Mouse (Mus musculus) cerebellum, adult 9-11 months (tissue): Measurements from ENCODE around the gene Sec14l4.
"Not testable (repeated sequence)": the region's sequence is repeated elsewhere in the genome, so short reads cannot be mapped to it uniquely, and the experiment has no call there.

Experiments
- DNase-seq: peaks from one replicate; pipeline ENCODE4 v3.0.0; 2022

The Sec14l4 gene

DNA sequence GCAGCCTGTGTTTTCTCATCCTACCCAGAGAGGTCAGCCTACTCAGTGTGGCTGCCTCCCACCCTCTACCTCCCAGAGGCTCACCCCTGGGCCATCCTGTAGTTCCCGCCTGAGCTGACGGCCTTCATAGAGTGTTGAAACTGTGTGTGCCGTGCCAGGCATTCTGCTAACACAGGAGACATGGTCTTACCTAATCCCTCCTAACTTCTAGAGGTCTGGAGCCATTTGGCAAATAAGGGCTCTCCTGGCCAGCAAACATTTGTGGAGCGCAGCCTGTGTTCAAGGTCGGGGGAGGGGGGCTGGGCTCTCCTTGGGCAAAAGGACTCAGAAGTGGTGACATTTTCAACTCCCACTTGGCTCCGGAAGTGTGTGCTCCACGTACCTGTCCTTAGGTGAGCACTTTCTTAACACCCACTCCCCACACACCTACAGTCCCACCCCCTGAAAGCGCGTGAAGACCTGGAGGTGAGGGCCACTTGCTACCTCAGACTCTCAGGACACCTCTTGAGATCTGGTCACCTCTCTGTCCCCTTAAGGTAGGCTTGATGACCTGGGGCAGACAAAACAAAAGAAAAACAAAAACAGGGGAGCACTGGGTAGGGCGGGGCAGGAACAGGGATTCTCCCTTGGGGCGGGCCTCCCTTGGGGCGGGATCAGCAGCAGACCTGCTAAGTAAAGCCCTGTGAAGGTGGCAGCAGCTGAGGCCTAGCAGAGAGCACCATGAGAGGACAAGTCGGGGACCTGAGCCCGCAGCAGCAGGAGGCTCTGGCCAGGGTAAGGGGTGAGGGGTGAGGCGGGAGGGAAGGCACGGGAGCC, at the start of gene Sec14l4:
Gene Sec14l4, plus strand, starts transcription at position 337 of the 816 bp plus-strand sequence.
- no peak for DNase-seq

DNA sequence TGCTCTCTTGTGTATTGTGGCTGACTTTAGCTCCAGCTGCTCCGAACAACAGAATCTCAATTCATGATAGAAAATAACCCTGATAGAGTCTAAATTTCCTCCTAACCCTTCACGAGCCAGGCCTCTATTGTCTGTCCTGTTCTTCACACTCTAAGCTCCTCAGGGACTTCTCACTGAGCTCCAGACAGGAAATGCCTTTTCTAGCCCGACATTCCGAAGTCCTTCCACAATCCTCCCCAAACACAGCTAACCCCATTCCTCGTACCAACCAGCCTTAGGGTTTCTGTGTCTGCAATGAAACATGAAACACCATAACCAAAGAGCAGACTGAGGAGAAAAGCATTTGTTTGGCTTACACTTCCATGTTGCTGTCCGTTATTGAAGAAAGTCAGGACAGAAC, 49.7 kb upstream of the Sec14l4 start:
- DNase-seq = no peak

DNA sequence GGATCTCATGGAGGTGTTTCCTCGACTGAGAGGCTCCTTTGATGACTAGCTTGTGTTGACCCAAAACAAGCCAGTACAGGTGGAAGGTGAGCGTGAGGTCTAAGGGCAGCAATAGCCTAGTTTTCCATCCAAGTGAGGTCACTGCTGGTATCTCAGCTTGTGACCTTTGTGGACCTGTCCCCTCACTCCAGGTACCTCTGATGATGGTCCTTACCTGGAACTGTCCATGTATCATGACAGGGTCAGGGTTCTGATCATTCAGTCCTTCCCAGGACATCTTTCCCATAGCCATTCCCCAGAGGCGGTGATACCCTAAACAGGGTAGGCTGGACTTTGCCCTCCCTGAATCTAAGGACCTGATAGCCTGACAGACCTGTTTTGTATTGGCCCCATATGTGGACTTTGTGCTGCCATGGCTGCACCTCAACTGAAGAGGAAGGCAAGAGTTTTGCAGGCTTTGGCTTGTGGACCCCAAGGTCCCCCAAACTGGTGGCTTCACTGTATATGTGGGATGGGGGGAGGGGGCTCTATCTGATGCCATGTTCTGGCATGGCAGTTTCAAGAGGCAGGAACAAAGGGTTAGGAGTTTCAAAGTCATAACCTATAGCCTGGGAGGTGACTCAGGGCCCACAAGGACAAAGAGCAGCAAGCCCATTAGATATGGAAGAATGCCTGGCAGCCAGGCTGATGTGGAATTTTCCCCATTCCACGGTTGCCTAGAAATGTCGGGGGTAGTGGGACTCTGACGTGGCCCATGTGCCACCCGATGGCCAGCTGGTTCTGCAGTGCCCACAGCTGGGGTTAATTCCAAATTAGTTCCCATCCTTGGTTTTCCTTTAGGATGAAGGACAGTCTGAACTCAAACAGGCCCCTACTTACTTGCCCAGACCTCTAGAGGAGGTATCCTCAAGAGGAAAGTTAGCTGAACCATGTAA, 48.7 kb upstream of the Sec14l4 start:
- no peak for DNase-seq

DNA sequence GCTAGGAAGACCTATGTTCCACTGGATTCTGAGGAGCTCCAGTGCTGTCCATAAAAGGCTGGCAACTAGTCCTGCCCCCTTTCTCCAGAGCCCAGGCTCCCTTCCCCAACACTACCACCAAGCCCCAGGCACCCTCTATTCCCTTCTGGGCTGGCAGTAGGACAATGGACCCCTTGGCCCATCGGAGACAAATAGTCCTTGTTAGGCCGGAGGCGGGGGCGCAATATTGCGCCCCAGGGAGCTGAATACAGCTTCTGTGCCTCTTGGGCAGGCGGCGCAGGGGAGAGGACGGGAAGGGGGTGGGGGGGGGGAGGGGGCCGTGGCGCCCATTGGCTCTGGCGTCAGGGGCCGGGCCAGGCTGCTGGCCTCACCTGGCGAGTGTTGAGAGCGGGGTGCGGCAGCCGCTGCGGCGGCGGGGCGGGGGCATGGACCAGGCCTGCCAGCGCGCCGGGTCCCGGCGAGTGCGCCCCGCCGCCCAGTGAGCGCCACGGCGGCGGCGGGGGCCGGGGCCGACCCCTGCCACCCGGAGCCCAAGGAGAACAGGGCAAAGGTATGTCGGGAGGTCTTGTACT, 47.9 kb upstream of the Sec14l4 start, which contains the start of gene Gal3st1:
Gene Gal3st1, plus strand, starts transcription at position 346 of the 572 bp plus-strand sequence.
- DNase-seq = peak; percentile 33

DNA sequence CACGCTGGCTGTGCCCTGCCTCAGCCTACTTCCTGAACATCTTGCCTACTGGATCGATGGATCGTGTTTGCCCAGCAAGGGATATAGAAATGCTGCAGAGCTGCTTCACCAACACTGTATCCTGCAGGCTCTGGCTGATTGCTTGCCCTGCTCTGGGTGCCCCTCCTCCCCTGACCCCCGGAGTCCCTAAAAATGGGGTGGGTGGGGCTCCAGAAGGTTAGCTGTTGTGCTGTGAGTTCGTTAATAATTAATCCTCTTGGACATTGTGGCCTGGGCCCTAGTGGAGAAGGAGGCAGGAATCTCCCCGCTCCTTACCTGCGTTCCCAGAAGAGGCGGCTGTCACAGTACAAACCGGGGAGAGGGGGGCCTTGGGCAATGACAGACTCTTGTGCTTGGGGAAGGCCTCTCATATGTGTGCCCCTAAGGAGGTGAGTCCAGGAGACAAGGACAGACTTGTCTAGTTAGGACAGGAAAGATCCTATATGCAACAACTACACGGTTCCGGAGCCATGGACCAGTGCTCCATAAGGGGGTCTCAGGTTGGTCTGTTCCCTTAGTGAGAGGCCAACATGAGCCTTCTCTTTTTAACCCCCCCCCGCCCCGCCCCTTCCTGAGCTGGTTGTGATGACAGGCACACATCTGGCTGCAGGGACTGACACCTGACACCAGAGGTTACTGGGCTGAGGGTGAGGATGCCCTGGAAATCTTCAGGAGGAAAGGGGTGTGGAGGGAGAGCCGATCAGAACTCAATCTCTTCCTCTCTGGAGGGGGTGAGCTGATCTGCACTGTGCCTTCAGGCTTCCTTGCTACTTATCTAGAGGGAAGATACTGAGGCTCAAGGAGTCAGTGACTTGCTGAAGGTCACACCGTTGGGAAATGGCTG, 47.2 kb upstream of the Sec14l4 start:
- no peak for DNase-seq

DNA sequence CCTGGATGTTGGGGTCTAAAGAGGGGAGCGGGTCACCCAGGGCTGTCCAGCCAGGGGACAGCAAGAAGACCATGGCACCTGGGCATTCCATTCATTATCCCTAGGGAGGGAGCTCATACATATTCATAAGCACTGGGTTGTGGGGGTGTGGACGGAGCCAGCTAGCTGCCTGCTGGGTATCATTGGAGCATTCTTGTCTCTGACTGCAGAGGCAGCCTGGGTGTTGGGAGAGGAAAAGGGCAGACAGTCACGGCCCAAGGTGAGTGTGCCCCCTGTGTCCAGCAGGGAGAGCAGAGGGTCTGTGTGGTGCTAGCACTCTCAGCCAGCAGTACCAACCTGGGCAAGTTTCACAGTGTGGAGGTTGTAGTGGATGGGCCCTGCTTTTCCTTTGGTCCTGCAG, 41.5 kb upstream of the Sec14l4 start:
- no peak for DNase-seq

DNA sequence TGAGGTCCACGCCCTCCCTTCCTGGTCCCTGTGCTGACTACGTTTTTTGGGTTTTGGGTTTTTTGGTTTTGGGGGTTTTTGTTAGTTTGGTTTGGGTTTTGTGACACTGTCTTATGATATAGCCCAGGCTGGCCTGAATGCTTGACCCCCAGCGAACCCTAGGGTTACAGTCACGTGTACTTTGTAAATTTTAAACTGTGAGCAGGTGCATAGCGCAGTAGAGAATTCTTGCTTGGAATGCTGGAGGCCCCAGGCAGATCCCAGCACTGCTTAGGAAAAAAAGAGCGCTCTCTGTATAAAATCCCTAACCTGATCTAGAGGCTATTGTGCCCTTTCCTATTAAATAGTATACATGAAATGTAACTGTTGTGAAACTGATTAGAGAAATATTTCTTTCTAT, 38.1 kb upstream of the Sec14l4 start:
- no peak for DNase-seq

DNA sequence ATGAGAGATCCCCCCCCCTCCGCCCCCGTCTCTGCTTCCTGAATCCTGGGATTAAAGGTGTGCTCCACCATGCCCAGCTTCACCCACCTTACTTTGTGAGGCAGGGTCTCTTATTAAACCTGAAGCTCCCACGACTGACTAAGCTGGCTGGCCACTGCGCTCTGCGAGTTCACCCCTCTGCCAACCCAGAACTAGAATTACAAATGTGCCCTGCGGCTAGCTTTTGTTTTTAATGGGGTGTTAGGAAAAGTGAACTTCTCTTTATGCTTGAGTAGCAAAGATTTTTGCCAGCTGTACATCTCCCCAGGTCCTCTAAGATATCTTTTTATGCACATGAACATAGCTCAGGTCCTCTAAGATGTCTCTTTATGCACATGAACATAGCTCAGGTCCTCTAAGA, 37.3 kb upstream of the Sec14l4 start:
- no peak for DNase-seq

DNA sequence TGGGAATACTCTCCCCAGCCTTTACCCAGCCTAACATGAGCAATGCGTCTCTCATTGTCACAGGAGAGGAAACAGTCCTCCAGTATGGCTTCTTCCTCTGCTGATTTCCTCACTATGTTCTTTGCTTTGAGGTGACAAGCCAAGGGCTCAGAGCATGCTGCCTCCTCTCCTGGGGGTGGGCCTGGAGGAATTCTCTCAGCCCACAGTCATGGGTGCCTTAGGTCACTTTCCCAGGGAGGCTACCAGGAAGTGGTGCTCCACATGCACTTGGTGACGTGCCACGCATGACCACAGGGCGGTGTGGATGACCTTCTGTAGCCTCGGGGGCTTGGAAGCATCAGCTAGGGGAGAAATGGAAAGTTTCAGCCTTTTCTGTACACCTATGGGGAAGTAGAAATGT, 35.8 kb upstream of the Sec14l4 start:
- no peak for DNase-seq

DNA sequence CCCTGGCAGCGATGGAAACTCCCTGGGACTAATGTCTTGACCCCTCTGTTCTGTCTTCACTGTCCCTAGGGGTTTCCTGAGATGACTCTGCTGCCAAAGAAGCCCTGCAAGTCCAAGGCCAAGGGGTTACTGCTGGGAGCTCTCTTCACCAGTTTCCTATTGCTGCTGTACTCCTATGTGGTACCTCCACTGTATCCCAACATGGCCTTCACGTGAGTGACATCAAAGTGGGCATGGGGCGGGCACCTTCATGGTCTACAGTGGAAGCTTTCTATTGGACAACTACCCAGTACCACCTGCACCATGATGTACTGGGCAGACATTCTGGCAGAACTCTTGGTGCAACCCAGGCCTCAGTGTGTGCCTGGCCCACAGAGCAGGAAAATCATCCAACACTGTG, 34.4 kb upstream of the Sec14l4 start:
- DNase-seq = no peak

DNA sequence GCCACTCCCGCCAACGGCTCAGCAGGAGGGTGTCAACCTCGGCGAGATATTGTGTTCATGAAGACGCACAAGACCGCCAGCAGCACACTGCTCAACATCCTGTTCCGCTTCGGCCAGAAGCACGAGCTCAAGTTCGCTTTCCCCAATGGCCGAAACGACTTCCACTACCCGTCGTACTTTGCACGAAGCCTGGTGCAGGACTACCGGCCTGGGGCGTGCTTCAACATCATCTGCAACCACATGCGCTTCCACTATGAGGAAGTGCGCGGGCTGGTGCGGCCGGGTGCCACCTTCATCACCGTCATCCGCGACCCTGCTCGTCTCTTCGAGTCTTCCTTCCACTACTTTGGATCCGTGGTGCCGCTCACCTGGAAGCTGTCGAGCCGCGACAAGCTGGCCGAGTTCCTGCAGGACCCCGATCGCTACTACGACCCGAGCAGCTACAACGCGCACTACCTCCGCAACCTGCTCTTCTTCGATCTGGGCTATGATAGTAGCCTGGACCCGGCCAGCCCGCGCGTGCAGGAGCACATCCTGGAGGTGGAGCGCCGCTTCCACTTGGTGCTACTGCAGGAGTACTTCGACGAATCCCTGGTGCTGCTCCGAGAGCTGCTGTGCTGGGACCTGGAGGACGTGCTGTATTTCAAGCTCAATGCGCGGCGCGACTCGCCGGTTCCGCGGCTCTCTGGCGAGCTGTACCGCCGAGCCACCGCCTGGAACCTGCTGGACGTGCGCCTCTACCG, 33.1 kb upstream of the Sec14l4 start:
- no peak for DNase-seq

DNA sequence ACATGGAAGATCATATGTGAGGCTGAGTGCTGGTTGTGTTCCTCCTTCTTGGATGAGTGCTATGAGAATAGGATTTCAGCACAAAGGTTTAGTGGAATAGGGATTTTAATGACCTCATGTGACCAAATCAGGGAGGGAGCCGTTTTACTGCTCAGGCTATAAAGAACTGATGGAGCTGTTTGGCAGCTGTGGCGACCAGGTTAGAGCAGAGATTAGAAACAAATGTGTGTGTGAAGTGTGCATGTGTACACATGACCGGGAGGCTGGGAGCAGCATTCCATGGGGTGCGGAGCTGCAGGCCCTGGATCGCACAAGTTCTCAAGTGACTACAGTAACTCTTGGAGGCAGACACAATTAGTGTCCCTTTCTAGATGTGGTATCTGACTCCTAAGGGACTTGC, 31.7 kb upstream of the Sec14l4 start:
- no peak for DNase-seq

DNA sequence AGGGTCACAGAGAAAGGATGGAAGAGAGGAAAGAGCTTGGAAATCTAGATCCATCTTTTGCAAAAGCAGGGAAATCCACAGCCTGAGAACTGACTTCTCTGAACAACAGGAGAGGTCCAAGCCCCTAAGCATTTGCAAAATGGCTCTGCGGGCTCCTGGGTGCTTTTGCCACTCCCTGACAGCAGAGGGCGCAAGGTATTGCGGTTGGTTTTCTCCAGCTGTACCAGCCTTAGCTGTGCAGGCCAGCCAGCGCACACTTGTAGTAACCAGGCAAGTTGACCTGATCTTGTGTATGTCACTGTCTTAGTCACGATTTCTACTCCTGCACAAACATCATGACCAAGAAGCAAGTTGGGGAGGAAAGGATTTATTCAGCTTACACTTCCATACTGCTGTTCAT, 29.7 kb upstream of the Sec14l4 start:
- no peak for DNase-seq

DNA sequence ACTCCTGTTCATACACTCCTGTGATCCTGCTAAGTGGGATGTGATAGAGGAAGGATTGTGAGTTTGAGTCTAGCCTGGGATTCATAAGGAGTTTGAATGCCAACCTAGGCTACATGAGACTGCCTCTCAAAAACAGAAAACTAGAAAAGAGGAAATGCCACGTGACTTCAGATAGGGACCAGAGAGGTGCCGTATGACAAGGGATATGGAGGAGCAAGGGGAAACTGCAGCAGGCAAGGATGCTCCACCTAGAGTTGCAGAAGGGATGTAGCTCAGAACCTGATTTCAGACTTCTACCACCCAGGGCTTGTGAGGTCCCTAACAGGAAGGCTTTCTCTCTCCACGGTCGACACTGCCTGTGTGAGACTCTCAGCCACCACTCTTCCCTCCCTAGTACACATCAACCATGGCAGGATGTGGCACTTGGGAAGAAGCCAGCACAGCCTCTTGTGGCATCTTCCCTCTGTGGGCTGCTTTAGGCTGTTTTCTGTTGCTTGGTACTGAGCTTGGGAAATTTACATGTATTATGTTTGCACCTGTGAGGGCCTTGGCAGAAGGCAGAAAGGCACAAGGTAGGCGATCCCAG, 25.9 kb upstream of the Sec14l4 start:
- DNase-seq = no peak

DNA sequence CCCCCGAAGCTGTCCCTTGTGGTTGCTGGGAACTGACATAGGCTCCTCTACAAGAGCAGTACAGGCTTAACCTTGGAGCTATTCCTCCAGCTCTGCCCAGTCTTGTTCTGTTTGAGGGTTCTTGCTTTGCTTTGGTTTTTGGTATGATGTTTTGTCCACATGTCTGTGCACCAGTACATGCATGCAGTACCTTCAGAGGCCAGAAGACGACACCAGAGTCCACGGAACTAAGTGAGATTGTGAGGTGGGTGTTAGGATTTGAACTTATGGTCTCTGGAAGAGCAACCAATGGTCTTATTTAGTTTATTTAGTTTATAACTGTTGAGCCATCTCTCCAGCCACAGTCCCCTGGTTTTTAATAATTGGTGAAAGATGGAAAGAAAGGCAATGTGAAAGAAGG, 24.8 kb upstream of the Sec14l4 start:
- DNase-seq = no peak

DNA sequence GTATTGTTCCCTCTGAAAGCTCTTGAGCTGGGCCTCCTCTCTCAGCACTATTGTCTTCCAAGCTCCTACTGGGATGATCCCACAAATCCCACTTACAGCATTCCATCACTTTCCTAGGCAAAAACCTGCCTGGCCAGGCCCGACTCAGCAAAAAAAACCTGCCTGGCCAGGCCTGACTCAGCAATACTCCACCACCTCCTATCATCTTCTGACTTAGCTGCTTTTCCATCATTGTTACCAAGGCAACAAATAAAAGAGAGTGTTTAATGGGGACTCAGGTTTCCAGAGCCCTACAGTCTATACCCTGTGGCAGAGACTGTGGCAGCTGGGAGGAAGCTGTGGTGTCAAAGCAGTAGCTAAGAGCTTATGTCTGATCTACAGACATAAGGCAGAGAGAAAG, 18.6 kb upstream of the Sec14l4 start:
- DNase-seq = no peak

DNA sequence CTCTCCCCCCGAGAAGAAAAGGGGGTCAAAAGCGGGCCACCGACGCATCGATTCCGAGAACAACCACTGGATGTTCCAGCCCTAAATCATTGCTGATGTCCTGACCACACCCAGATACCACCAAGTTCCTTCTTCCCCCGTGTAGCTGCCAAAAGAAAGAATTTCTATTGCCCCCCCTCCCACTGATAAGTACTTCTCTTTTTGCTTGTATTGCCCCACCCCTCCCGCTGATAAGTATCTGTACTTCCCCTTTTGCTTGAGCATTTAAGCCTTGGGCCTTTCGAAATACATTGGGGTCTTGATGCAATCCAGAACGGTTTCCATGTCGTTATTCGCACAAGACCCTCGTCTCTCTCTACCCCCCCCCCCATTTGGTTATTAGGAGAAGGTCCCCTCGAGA, 15.5 kb upstream of the Sec14l4 start:
- DNase-seq = not testable (repeated sequence)

DNA sequence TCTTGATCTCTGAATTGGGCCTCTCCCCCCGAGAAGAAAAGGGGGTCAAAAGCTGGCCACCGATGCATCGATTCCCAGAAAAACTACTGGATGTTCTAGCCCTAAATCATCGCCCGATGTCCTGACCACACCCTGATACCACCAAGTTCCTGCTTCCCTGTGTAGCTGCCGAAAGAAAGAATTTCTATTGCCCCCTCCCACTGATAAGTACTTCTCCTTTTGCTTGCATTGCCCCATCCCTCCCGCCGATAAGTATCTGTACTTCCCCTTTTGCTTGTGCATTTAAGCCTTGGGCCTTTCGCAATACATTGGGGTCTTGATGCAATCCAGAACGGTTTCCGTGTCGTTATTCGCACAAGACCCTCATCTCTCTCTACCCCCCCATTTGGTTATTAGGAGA, 9.2 kb upstream of the Sec14l4 start:
- DNase-seq = not testable (repeated sequence)

DNA sequence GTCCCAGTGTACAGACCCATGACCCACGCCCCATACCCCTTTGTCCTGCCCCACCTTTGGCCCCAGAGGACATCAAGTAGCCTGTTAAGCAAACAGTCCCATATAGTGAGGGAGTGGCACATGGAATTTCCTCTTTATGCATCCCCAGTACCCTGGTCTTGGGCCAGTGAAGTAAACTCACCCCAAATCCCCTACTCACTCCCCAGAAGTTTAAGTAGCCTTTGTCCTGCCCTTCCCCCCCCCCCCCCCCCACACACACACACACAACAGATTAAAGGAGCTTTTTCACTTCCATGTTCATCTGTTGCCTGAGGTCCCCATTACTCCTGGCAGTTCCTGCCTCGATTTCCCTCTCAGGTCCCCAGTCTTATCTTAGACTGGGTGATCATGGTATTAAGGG, 7.9 kb upstream of the Sec14l4 start:
- DNase-seq = no peak

DNA sequence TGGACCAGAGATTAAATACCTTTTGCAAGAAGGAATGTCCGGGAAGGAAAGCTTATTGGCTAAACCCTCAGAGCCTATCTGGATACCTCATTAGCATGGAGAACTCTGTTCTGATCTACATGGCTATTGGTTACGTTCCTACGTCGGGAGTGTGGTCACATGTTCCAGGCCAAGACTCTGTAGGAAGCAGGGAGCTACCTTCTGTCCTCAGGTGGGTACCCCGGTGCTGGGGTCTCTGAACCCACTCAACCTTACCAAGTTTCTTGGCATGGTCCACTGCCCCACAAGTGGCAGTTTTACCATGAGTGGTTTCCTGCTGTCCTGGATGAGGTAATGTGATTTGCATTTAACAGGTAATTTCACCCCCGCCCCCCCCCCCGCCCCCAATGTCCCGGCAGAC, 4.2 kb upstream of the Sec14l4 start:
- no peak for DNase-seq

DNA sequence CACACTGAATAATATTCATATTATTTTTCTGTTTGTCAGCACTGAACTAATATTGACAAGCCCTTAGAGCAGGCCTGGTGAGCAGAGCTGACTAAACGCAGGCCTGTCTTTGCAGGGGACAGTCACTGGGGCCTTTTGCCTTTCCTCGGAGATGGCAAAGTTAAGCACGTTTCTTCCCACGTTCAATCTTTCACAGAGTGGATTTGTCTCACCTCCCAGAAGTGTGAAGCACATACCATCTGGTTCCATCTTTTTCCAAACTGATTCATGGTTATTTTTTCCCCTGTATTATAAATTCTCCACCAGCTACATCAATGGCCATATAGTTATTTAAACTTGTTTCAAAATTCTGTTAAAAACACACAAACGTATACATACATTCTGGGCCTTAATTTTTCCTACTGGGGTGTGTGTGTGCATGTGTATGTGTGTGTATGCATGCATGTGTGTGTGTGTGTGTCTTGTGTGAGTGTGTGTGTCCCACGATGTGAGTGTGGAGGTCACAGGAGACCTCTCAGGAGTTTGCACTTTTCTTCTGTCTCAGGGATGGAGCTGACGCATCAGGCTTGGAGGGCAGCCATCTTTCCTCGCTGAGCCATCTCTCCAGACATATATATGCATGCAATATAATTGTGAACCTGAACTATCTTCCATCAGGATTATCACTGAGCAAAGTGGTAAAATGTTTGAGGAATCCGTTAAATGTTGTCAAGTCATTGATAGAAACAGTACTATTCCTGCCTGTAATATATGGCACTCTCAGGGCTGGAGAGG, 3.5 kb upstream of the Sec14l4 start:
- no peak for DNase-seq
